12 mouse cellular contexts compared by ENCODE assay signal in genomic region chr6:52178918-52179665, GRCm38 (mm10). TPM values are rescaled to one million over a fixed set of nuclear protein-coding genes. Genes with fewer than 3 reads are reported as not detected.
DNase-seq lines count a peak whose midpoint lies in the region; ATAC-seq lines count a peak whose summit lies in the region.
"Had no signal": no experiment of that assay in that cellular context is flagged by ENCODE, and none has a peak within 500 bp of the region (broad histone marks: within the 10 kb centered on the region; RNA-seq: fewer than 3 reads in every experiment).

No protein-coding gene starts in this region.

- peak overlapping the region; percentile 79 for H3K27ac ChIP-seq in liver, embryonic 11.5 days (ENCODE audit: low read depth, low read length)
- H3K27ac ChIP-seq in hindbrain, embryonic 13.5 days: peak overlapping the region; percentile 99
- 0 out of 2 replicates have a peak overlapping the region, but pooled peaks have one; percentile 18 for H3K27ac ChIP-seq in limb, embryonic 12.5 days
- peak overlapping the region; percentile 96 for H3K27ac ChIP-seq in stomach, embryonic 15.5 days

- H3K4me2 ChIP-seq in liver, embryonic 11.5 days: peak overlapping the region; percentile 64
- H3K4me2 ChIP-seq in hindbrain, embryonic 13.5 days: peak overlapping the region; percentile 88
- H3K4me2 ChIP-seq in limb, embryonic 12.5 days: peak overlapping the region; percentile 35
- H3K4me2 ChIP-seq in stomach, embryonic 15.5 days: peak overlapping the region; percentile 59
- H3K4me2 ChIP-seq: midbrain, embryonic 11.5 days had no signal

- peaks cover 98% of the 10 kb centered on the region for H3K27me3 ChIP-seq in liver, embryonic 11.5 days (replicated peaks; ENCODE audit: control insufficient read depth, insufficient read depth, low read length)
- H3K27me3 ChIP-seq in hindbrain, embryonic 13.5 days: peaks cover 55% of the 10 kb centered on the region
- H3K27me3 ChIP-seq in limb, embryonic 12.5 days: peaks cover 78% of the 10 kb centered on the region
- H3K27me3 ChIP-seq in stomach, embryonic 15.5 days (replicated peaks): no peaks in the 10 kb centered on the region

- 6% methylated on average over 4 of the region's 4 CpGs for WGBS in liver, embryonic 11.5 days
- WGBS in hindbrain, embryonic 13.5 days: 1% methylated on average over 4 of the region's 4 CpGs
- WGBS in limb, embryonic 12.5 days: 14% methylated on average over 4 of the region's 4 CpGs
- 8% methylated on average over 4 of the region's 4 CpGs for WGBS in stomach, embryonic 15.5 days

- H3K4me3 ChIP-seq in liver, embryonic 11.5 days (ENCODE audit: low read depth, low read length): peak overlapping the region; percentile 46
- H3K4me3 ChIP-seq in hindbrain, embryonic 13.5 days: peak overlapping the region; percentile 70
- peak overlapping the region; percentile 10; the same call in 1 of the 2 replicates for H3K4me3 ChIP-seq in limb, embryonic 12.5 days (replicated peaks)
- H3K4me3 ChIP-seq in stomach, embryonic 15.5 days (replicated peaks): peak overlapping the region; percentile 60

- H3K36me3 ChIP-seq in liver, embryonic 11.5 days (ENCODE audit: control insufficient read depth, insufficient read depth, low read length): no peaks in the 10 kb centered on the region
- H3K36me3 ChIP-seq in hindbrain, embryonic 13.5 days: no peaks in the 10 kb centered on the region
- peaks cover 9% of the 10 kb centered on the region; the same call in 1 of the 2 replicates for H3K36me3 ChIP-seq in limb, embryonic 12.5 days
- H3K36me3 ChIP-seq in stomach, embryonic 15.5 days: no peaks in the 10 kb centered on the region

- H3K9ac ChIP-seq in liver, embryonic 11.5 days (ENCODE audit: low read depth, low read length): peak overlapping the region; percentile 54
- peak overlapping the region; percentile 97 for H3K9ac ChIP-seq in hindbrain, embryonic 13.5 days
- peak overlapping the region; percentile 34; the same call in 1 of the 2 replicates for H3K9ac ChIP-seq in limb, embryonic 12.5 days (replicated peaks)
- H3K9ac ChIP-seq in stomach, embryonic 15.5 days: peak overlapping the region; percentile 24; the same call in 1 of the 2 replicates

- no peak for DNase-seq in liver, embryonic 11.5 days (ENCODE audit: low spot score)
- DNase-seq in liver: no peak
- no peak for DNase-seq in urinary bladder, postnatal 4 days (ENCODE audit: low spot score in 2 of 2)
- DNase-seq in frontal cortex, postnatal 14 days (ENCODE audit: low spot score in 2 of 2): no peak
- DNase-seq: adrenal gland, postnatal 36 days; cerebellum, postnatal 36 days; layer of hippocampus, adult 9-11 months had no signal

- H3K4me1 ChIP-seq in liver, embryonic 11.5 days (replicated peaks; ENCODE audit: control insufficient read depth, insufficient read depth, low read length): peaks cover 8% of the 10 kb centered on the region
- peaks cover 37% of the 10 kb centered on the region for H3K4me1 ChIP-seq in hindbrain, embryonic 13.5 days (replicated peaks)
- peaks cover 87% of the 10 kb centered on the region for H3K4me1 ChIP-seq in limb, embryonic 12.5 days (replicated peaks)
- H3K4me1 ChIP-seq in stomach, embryonic 15.5 days: peaks cover 28% of the 10 kb centered on the region

- no peak for ATAC-seq in liver, embryonic 11.5 days (replicated peaks; ENCODE audit: low FRiP score)
- ATAC-seq in hindbrain, embryonic 13.5 days (ENCODE audit: low FRiP score): 0 out of 2 replicates have a peak, but pooled peaks have one; percentile 5
- ATAC-seq in limb, embryonic 12.5 days (ENCODE audit: insufficient number of reproducible peaks, insufficient read depth, low FRiP score, low TSS enrichment, low read depth): no peak
- ATAC-seq in stomach, embryonic 15.5 days (ENCODE audit: insufficient read depth, low FRiP score, low read depth): no peak

- H3K9me3 ChIP-seq in liver, embryonic 11.5 days (ENCODE audit: control insufficient read depth, low read length): no peaks in the 10 kb centered on the region
- H3K9me3 ChIP-seq in hindbrain, embryonic 13.5 days: no peaks in the 10 kb centered on the region
- no peaks in the 10 kb centered on the region for H3K9me3 ChIP-seq in limb, embryonic 12.5 days
- no peaks in the 10 kb centered on the region for H3K9me3 ChIP-seq in stomach, embryonic 15.5 days

RNA-seq across cellular contexts. Expression of gene 5730596B20Rik, which starts 1.8 kb away (rescaled TPM):
- 0.60 and 1.0 TPM in 2 replicates for polyA plus RNA-seq in liver, embryonic 11.5 days (2014; fragmentation: Nextera tagmentation; extraction: Ambion mirVana)
- polyA plus RNA-seq in hindbrain, embryonic 13.5 days (2015; fragmentation: Nextera tagmentation; extraction: Ambion mirVana): 7.6 and 8.3 TPM in 2 replicates
- polyA plus RNA-seq in limb, embryonic 12.5 days (2016; fragmentation: Nextera tagmentation; extraction: Ambion mirVana): 0.91 and 0.98 TPM in 2 replicates
- polyA plus RNA-seq in stomach, embryonic 15.5 days (2015; fragmentation: Nextera tagmentation; extraction: Ambion mirVana): 2.6 and 3.1 TPM in 2 replicates
- polyA plus RNA-seq: frontal cortex, adult 2 months; midbrain, embryonic 11.5 days had no signal

RNA-seq across cellular contexts. Expression of gene Hoxa4, which starts 12.5 kb away (rescaled TPM):
- 2.3 and 3.1 TPM in 2 replicates for polyA plus RNA-seq in liver, embryonic 11.5 days (2014; fragmentation: Nextera tagmentation; extraction: Ambion mirVana)
- polyA plus RNA-seq in hindbrain, embryonic 13.5 days (2015; fragmentation: Nextera tagmentation; extraction: Ambion mirVana): 14.5 and 14.8 TPM in 2 replicates
- 0.35 and 0.90 TPM in 2 replicates for polyA plus RNA-seq in limb, embryonic 12.5 days (2016; fragmentation: Nextera tagmentation; extraction: Ambion mirVana)
- 4.4 and 5.3 TPM in 2 replicates for polyA plus RNA-seq in stomach, embryonic 15.5 days (2015; fragmentation: Nextera tagmentation; extraction: Ambion mirVana)
- polyA plus RNA-seq: frontal cortex, adult 2 months; midbrain, embryonic 11.5 days had no signal

RNA-seq across cellular contexts. Expression of gene Hoxa2, which starts 14.5 kb away (rescaled TPM):
- polyA plus RNA-seq in liver, embryonic 11.5 days (2014; fragmentation: Nextera tagmentation; extraction: Ambion mirVana): 4.3 and 4.5 TPM in 2 replicates
- 39.1 and 40.2 TPM in 2 replicates for polyA plus RNA-seq in hindbrain, embryonic 13.5 days (2015; fragmentation: Nextera tagmentation; extraction: Ambion mirVana)
- polyA plus RNA-seq in limb, embryonic 12.5 days (2016; fragmentation: Nextera tagmentation; extraction: Ambion mirVana): 1.8 and 2.0 TPM in 2 replicates
- 8.8 and 12.2 TPM in 2 replicates for polyA plus RNA-seq in stomach, embryonic 15.5 days (2015; fragmentation: Nextera tagmentation; extraction: Ambion mirVana)
- polyA plus RNA-seq: frontal cortex, adult 2 months had no signal

RNA-seq across cellular contexts. Expression of gene Hoxa1, which starts 21.0 kb away (rescaled TPM):
- polyA plus RNA-seq in liver, embryonic 11.5 days (2014; fragmentation: Nextera tagmentation; extraction: Ambion mirVana): 2.6 and 3.2 TPM in 2 replicates
- 1.5 and 2.0 TPM in 2 replicates for polyA plus RNA-seq in hindbrain, embryonic 13.5 days (2015; fragmentation: Nextera tagmentation; extraction: Ambion mirVana)
- 0.58 and 0.70 TPM in 2 replicates for polyA plus RNA-seq in limb, embryonic 12.5 days (2016; fragmentation: Nextera tagmentation; extraction: Ambion mirVana)
- polyA plus RNA-seq in stomach, embryonic 15.5 days (2015; fragmentation: Nextera tagmentation; extraction: Ambion mirVana): 1.3 and 2.2 TPM in 2 replicates

RNA-seq across cellular contexts. Expression of gene Hoxa5, which starts 25.3 kb away (rescaled TPM):
- polyA plus RNA-seq in liver, embryonic 11.5 days (2014; fragmentation: Nextera tagmentation; extraction: Ambion mirVana): 8.0 and 9.7 TPM in 2 replicates
- polyA plus RNA-seq in hindbrain, embryonic 13.5 days (2015; fragmentation: Nextera tagmentation; extraction: Ambion mirVana): 116 and 150 TPM in 2 replicates
- 8.2 and 9.2 TPM in 2 replicates for polyA plus RNA-seq in limb, embryonic 12.5 days (2016; fragmentation: Nextera tagmentation; extraction: Ambion mirVana)
- 19.8 and 20.2 TPM in 2 replicates for polyA plus RNA-seq in stomach, embryonic 15.5 days (2015; fragmentation: Nextera tagmentation; extraction: Ambion mirVana)
- polyA plus RNA-seq: frontal cortex, adult 2 months; midbrain, embryonic 11.5 days had no signal

Comparison
In these comparisons a context has a peak if more than half of its experiments do, and no peak if none do; other contexts are left out.
1. H3K27ac ChIP-seq: peak in every context shown above with its lines; median percentile 99 in hindbrain, embryonic 13.5 days; 96 in stomach, embryonic 15.5 days; 79 in liver, embryonic 11.5 days; 18 in limb, embryonic 12.5 days.
2. H3K4me2 ChIP-seq: peak in every context shown above with its lines; median percentile 88 in hindbrain, embryonic 13.5 days; 64 in liver, embryonic 11.5 days; 59 in stomach, embryonic 15.5 days; 35 in limb, embryonic 12.5 days.
3. H3K4me3 ChIP-seq: peak in every context shown above with its lines; median percentile 70 in hindbrain, embryonic 13.5 days; 60 in stomach, embryonic 15.5 days; 46 in liver, embryonic 11.5 days; 10 in limb, embryonic 12.5 days.
4. H3K9ac ChIP-seq: peak in every context shown above with its lines; median percentile 97 in hindbrain, embryonic 13.5 days; 54 in liver, embryonic 11.5 days; 34 in limb, embryonic 12.5 days; 24 in stomach, embryonic 15.5 days.